Mouse (Mus musculus) midbrain, embryonic 13.5 days (tissue): Measurements from ENCODE around the gene Traf7. TPM values are rescaled to one million over a fixed set of nuclear protein-coding genes. Genes with fewer than 3 reads are reported as not detected.
A peak's percentile ranks its signal among the peaks of the same experiment; 100 is the strongest.

Source experiments
- ATAC-seq: fragments of 200-750 bp; cut with Nextera tagmentation; 2 replicates; pipeline ENCODE4 v1.8.0; 2017; ENCODE audit warnings: mild to moderate bottlenecking, moderate TSS enrichment, moderate library complexity
- H3K27ac ChIP-seq: fragments of 300-500 bp; sonication (generic); 2 replicates; pipeline ENCODE4 v1.5.1; 2015; ENCODE audit warnings: inconsistent platforms, mild to moderate bottlenecking, moderate library complexity
- H3K27me3 ChIP-seq: fragments of 300-500 bp; sonication (generic); 2 replicates; pipeline ENCODE4 v1.6.1; 2015; ENCODE audit warnings: mild to moderate bottlenecking, inconsistent platforms
- H3K36me3 ChIP-seq: fragments of 300-500 bp; sonication (generic); 2 replicates; pipeline ENCODE4 v1.6.1; 2015; ENCODE audit warnings: mild to moderate bottlenecking, inconsistent platforms
- H3K4me1 ChIP-seq: fragments of 300-500 bp; sonication (generic); replicated peaks from 2 replicates; pipeline ENCODE4 v1.6.1; 2015; ENCODE audit warnings: inconsistent platforms
- H3K4me2 ChIP-seq: fragments of 300-500 bp; sonication (generic); replicated peaks from 2 replicates; pipeline ENCODE4 v1.6.1; 2015; ENCODE audit warnings: moderate library complexity, mild to moderate bottlenecking, inconsistent platforms
- H3K4me3 ChIP-seq: fragments of 300-500 bp; sonication (generic); replicated peaks from 2 replicates; pipeline ENCODE4 v1.5.1; 2015; ENCODE audit warnings: mild to moderate bottlenecking, inconsistent platforms
- H3K9ac ChIP-seq: fragments of 300-500 bp; sonication (generic); replicated peaks from 2 replicates; pipeline ENCODE4 v1.6.1; 2015; ENCODE audit warnings: mild to moderate bottlenecking, inconsistent platforms
- H3K9me3 ChIP-seq: fragments of 300-500 bp; sonication (generic); 2 replicates; pipeline ENCODE4 v1.6.1; 2016; ENCODE audit warnings: mild to moderate bottlenecking, inconsistent platforms
- WGBS: fragments of 180-500 bp; shearing (Covaris S2); methylation state at CpG from one replicate; pipeline ENCODE4 v1.1.7; 2015; 5-methylcytosine and 5-hydroxymethylcytosine counted together
- polyA plus RNA-seq: library from polyadenylated mRNA; unstranded; fragments of >200 nt; fragmentation: Nextera tagmentation; extraction: Ambion mirVana; gene quantifications from 2 replicates; pipeline ENCODE4 v1.2.1, GENCODE M21; 2015

Gene Traf7
- polyA plus RNA-seq, 1 experiment from 2014 or later, result 97.3 TPM

DNA sequence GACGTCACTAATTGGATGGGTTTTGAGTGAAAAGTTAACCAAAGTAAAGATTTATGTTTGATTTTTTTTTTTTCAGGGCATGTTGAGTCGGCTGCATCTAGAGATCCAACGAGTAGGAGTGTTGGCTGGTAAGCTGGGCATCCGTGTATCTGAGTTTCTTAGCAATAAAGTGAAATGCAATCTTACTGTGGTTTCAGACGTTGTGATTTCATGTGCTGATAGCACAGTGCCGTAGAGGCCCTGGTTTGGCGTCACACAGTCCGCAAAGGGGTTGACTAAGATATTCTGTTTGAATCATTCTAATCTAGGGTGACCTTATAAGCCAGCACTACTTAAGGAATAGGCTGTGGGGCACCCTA lies 801 bp upstream of the Traf7 start:
- ATAC-seq, result no peak
- Histone ChIP-seq H3K36me3 (peaks cover 17% of the 10 kb centered on the region), H3K4me2 (peak overlapping the region; percentile 88), H3K27ac (peak overlapping the region; percentile 86), H3K9me3 (no peaks in the 10 kb centered on the region), H3K9ac (peak overlapping the region; percentile 80), H3K4me1 (peaks cover 66% of the 10 kb centered on the region), H3K27me3 (no peaks in the 10 kb centered on the region), H3K4me3 (peak overlapping the region; percentile 76)
- WGBS, result under 1% methylated on average over 8 of the region's 8 CpGs

DNA sequence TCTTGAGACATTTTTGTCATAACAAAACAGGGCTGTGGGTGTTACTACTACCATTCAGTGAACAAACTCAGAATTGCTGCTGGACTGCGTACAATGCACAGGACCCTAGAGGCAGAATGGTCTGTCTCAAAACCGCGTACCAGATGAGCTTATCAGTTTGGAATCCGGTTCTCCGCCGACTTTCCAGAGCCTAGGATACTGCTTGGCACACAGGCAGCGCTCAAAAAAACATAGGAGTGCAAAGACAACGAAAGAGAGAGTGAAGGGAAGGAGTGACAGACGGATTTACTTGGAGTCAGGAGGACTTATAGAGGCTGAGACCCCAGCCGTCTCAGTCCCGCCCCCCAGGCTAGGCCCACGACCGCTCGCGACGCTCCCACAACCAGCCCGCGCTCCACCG lies 423 bp downstream of the Traf7 start:
- Histone ChIP-seq H3K27ac (peak overlapping the region; percentile 76), H3K9me3 (no peaks in the 10 kb centered on the region), H3K9ac (peak overlapping the region; percentile 88), H3K36me3 (peaks cover 17% of the 10 kb centered on the region), H3K27me3 (no peaks in the 10 kb centered on the region), H3K4me3 (peak overlapping the region; percentile 76), H3K4me2 (peak overlapping the region; percentile 76), H3K4me1 (peaks cover 53% of the 10 kb centered on the region)
- no peak for ATAC-seq
- 0% methylated on average over 19 of the region's 19 CpGs for WGBS

DNA sequence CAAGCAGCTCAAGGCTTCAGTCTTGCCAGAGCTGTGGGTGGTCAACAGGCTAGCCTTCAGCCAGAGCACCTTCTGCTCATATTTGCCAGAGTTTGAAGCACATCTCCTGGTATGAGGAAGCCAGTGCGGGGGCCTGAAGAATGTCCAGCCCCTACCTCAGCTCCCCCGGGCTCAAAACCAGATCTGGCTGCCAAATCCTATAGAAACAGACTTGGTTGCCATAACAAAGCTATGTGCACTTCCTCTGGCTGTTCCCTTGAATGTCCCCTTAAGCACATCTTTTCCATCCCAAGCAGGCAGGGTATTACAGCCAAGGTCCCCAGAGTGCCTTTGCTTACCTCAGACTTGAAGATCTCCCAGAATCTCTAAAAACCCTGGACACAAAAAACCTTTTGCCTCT lies 3.0 kb downstream of the Traf7 start:
- Histone ChIP-seq H3K4me3 (no peak overlapping the region), H3K27ac (no peak overlapping the region), H3K27me3 (no peaks in the 10 kb centered on the region), H3K36me3 (peaks cover 6% of the 10 kb centered on the region; the same call in 1 of the 2 replicates), H3K9ac (no peak overlapping the region), H3K4me1 (peaks cover 28% of the 10 kb centered on the region), H3K9me3 (no peaks in the 10 kb centered on the region), H3K4me2 (no peak overlapping the region)
- WGBS, result 78% methylated on average over 2 of the region's 2 CpGs
- no peak for ATAC-seq

- Histone ChIP-seq H3K9me3 (no peaks in the 10 kb centered on the region), H3K36me3 (peaks cover 43% of the 10 kb centered on the region), H3K27ac (no peak overlapping the region), H3K27me3 (no peaks in the 10 kb centered on the region), H3K4me3 (no peak overlapping the region), H3K4me1 (no peaks in the 10 kb centered on the region; the same call in 1 of the 2 replicates), H3K4me2 (no peak overlapping the region), H3K9ac (no peak overlapping the region)
- ATAC-seq, result no peak
- 94% methylated on average over 4 of the region's 4 CpGs for WGBS
Observed at GRCm38 (mm10) chr17:24520450-24520849, 7.3 kb downstream of the Traf7 start.

DNA sequence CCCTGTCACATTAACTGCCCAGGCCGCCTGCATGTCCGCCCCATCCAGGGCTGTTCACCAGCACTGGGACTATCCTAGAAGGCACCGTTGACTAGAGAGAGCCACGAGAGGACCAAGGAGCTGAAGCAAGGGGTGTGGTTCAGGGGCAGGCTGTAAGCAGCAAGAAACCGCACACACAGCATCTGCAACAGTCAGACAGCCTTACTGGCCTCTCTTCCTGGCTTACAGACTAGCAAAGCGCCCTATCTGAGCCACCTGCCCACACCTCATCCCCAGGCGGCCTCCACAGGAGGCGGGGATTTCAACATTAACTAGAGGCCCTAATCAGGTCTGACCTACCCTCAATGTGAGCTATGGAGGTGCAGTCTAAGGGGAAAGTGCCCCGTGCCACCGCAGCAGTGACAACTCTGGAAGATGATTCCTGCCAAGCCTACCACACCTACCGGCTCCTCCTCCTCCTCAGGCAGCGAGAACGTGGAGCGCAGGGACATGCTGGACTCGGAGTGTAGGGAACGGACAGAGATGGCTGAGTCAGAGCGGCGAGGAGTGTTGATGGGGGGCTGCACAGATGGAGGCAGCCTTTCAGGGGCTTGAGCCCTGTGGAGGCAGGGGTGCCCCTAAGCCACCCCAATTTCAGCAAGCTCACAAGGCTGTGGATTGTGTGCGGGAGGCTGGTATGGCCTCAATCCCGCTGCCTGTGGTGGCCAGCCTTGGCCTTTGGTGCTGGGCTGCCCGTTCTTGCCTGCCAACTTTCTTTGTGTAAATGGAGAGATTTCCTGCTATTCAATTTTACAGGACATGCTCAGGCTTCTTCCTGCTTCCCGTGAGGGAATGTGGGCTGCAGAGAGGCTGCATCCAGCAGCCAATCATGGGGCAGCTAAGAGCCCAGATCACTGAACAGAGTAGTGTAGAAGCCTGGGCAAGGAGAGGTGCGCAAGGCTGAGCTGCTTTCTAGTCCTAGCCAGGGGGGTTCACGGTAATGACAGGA lies 13.2 kb downstream of the Traf7 start:
- H3K36me3 ChIP-seq, result peaks cover 93% of the 10 kb centered on the region
- H3K27me3 ChIP-seq, result no peaks in the 10 kb centered on the region
- no peaks in the 10 kb centered on the region for H3K9me3 ChIP-seq
- H3K4me1 ChIP-seq, result no peaks in the 10 kb centered on the region
- no peak overlapping the region for H3K4me3 ChIP-seq
- no peak overlapping the region for H3K4me2 ChIP-seq
- 0 out of 2 replicates have a peak overlapping the region, but pooled peaks have one; percentile 19 for H3K9ac ChIP-seq
- ATAC-seq, result no peak; the same call in 1 of the 2 replicates
- no peak overlapping the region for H3K27ac ChIP-seq
- WGBS, result 92% methylated on average over 24 of the region's 24 CpGs

- ATAC-seq, result peak; percentile 61
- Histone ChIP-seq H3K27me3 (no peaks in the 10 kb centered on the region), H3K27ac (no peak overlapping the region), H3K4me3 (no peak overlapping the region), H3K36me3 (peaks cover 94% of the 10 kb centered on the region), H3K4me1 (no peaks in the 10 kb centered on the region), H3K9ac (no peak overlapping the region), H3K9me3 (no peaks in the 10 kb centered on the region), H3K4me2 (no peak overlapping the region)
- WGBS, result 51% methylated on average over 5 of the region's 5 CpGs
Observed at GRCm38 (mm10) chr17:24513609-24514008, 14.1 kb downstream of the Traf7 start.

DNA sequence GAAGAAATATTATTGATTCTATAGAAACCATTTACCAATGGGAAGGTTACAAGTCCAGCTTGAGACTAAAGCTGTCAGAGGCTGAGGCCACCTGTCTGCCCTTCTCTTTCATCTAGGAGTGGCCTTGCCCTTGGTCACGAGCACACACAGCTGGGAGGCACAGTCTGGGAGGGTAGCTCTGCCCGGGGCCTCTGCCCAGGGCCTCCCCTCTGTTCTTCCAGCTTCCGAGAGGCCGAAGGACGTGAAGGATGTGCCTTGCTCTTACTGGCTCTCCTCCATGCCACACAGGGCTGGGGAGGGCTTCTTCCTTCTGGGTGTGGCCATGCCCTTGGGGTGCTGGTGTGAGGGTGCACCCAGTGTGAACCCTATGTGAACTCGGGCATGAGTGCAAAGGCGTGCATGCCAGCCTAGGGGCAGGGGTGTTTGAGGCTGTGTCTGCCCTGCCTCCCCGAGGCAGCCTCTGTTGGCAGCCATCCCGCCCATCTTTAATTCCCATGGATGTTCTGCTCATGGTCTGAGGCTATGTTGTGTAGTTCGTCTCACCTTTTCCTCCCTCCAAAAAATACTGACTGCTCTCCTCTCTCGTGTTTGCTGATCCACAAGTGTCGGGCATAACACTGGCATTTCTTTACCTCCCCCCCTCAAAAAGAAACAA lies 19.8 kb downstream of the Traf7 start:
- Histone ChIP-seq H3K9ac (no peak overlapping the region), H3K4me3 (no peak overlapping the region), H3K27me3 (no peaks in the 10 kb centered on the region), H3K4me1 (peaks cover 10% of the 10 kb centered on the region), H3K9me3 (no peaks in the 10 kb centered on the region), H3K27ac (no peak overlapping the region), H3K4me2 (no peak overlapping the region), H3K36me3 (peaks cover 93% of the 10 kb centered on the region)
- no peak for ATAC-seq
- 85% methylated on average over 12 of the region's 12 CpGs for WGBS

DNA sequence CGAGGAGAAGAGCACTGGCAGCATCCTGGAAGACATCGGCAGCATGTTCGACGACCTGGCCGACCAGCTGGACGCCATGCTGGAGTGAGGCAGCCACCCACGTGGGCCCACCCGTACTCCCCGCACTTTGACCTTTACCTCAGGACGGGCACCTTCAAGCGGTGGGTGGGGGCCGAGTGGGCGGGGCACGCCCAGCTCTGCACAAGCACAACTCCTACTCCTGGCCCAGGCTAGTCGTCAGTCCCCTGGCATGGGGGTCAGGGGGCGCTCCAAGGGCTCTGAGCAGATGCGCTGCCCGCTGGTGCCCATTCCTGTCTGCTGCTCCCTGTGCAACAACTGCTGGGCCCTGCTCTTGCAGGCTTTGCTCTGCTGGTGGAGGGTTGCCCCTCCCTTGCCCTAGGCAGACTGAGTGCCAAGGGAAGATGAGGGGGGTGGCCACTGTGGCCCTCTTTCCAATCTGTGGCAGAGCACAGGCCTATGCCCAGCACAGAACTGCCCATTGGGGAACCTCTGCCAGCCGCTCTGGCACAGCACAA lies 20.5 kb downstream of the Traf7 start:
- Histone ChIP-seq H3K27ac (0 out of 2 replicates have a peak overlapping the region, but pooled peaks have one; percentile 10), H3K36me3 (peaks cover 95% of the 10 kb centered on the region), H3K4me3 (no peak overlapping the region), H3K4me1 (peaks cover 10% of the 10 kb centered on the region), H3K9ac (no peak overlapping the region), H3K27me3 (no peaks in the 10 kb centered on the region), H3K9me3 (no peaks in the 10 kb centered on the region), H3K4me2 (no peak overlapping the region)
- WGBS, result 48% methylated on average over 19 of the region's 19 CpGs
- ATAC-seq, result 0 out of 2 replicates have a peak, but pooled peaks have one; percentile 5

- WGBS, result 26% methylated on average over 36 of the region's 36 CpGs
- Histone ChIP-seq H3K9ac (peak overlapping the region; percentile 34; the same call in 1 of the 2 replicates), H3K9me3 (no peaks in the 10 kb centered on the region), H3K36me3 (peaks cover 95% of the 10 kb centered on the region), H3K4me3 (no peak overlapping the region), H3K27ac (peak overlapping the region; percentile 10; the same call in 1 of the 2 replicates), H3K4me2 (peak overlapping the region; percentile 14; the same call in 1 of the 2 replicates), H3K27me3 (no peaks in the 10 kb centered on the region), H3K4me1 (peaks cover 10% of the 10 kb centered on the region)
- ATAC-seq, result 0 out of 2 replicates have a peak, but pooled peaks have one; percentile 25
Observed at GRCm38 (mm10) chr17:24506332-24507070, 21.2 kb downstream of the Traf7 start.

- H3K4me3 ChIP-seq, result no peak overlapping the region
- H3K9me3 ChIP-seq, result no peaks in the 10 kb centered on the region
- ATAC-seq, result no peak
- 89% methylated on average over 30 of the region's 30 CpGs for WGBS
- no peak overlapping the region for H3K27ac ChIP-seq
- H3K27me3 ChIP-seq, result no peaks in the 10 kb centered on the region
- H3K4me2 ChIP-seq, result no peak overlapping the region
- H3K9ac ChIP-seq, result 0 out of 2 replicates have a peak overlapping the region, but pooled peaks have one; percentile 19
- peaks cover 95% of the 10 kb centered on the region for H3K36me3 ChIP-seq
- peaks cover 10% of the 10 kb centered on the region for H3K4me1 ChIP-seq
Observed at GRCm38 (mm10) chr17:24505286-24505955, 22.3 kb downstream of the Traf7 start.

GRCm38 (mm10) chr17:24504085-24504484 lies 23.7 kb downstream of the Traf7 start:
- no peak for ATAC-seq
- Histone ChIP-seq H3K9me3 (no peaks in the 10 kb centered on the region), H3K4me2 (no peak overlapping the region), H3K9ac (no peak overlapping the region), H3K4me1 (peaks cover 10% of the 10 kb centered on the region), H3K4me3 (no peak overlapping the region), H3K27me3 (no peaks in the 10 kb centered on the region), H3K27ac (no peak overlapping the region), H3K36me3 (peaks cover 94% of the 10 kb centered on the region)
- 90% methylated on average over 10 of the region's 10 CpGs for WGBS
